Mouse (Mus musculus) forebrain, postnatal 0 days (tissue): ENCODE measurements around the gene Prpf19. TPM values are rescaled to one million over a fixed set of nuclear protein-coding genes. Genes with fewer than 3 reads are reported as not detected.

ENCODE experiments used
- ATAC-seq: fragments of 200-750 bp; cut with Nextera tagmentation; 2 replicates; pipeline ENCODE4 v1.8.0; 2017; ENCODE audit warnings: mild to moderate bottlenecking, moderate library complexity
- DNase-seq: peaks from one replicate; pipeline ENCODE4 v3.0.0-alpha.2; 2015
- H3K27ac ChIP-seq: fragments of 300-500 bp; sonication (generic); 2 replicates; pipeline ENCODE4 v1.5.1; 2014; ENCODE audit warnings: low read depth, mild to moderate bottlenecking, antibody characterized with exemption, low read length, moderate library complexity, mixed read lengths
- H3K27me3 ChIP-seq: fragments of 300-500 bp; sonication (generic); 2 replicates; pipeline ENCODE4 v1.6.1; 2014; ENCODE audit warnings: mild to moderate bottlenecking, low read length, mixed read lengths; ENCODE audit not compliant: insufficient read depth
- H3K36me3 ChIP-seq: fragments of 300-500 bp; sonication (generic); 2 replicates; pipeline ENCODE4 v1.6.1; 2014; ENCODE audit warnings: mild to moderate bottlenecking, moderate library complexity; ENCODE audit not compliant: insufficient read depth
- H3K4me1 ChIP-seq: fragments of 300-500 bp; sonication (generic); 2 replicates; pipeline ENCODE4 v1.6.1; 2014; ENCODE audit warnings: antibody characterized with exemption; ENCODE audit not compliant: insufficient read depth
- H3K4me2 ChIP-seq: fragments of 300-500 bp; sonication (generic); 2 replicates; pipeline ENCODE4 v1.6.1; 2014; ENCODE audit warnings: low read depth, mild to moderate bottlenecking, moderate library complexity
- H3K4me3 ChIP-seq: fragments of 300-500 bp; sonication (generic); 2 replicates; pipeline ENCODE4 v1.5.1; 2014; ENCODE audit warnings: low read depth, low read length, mixed read lengths
- H3K9ac ChIP-seq: fragments of 300-500 bp; sonication (generic); 2 replicates; pipeline ENCODE4 v1.6.1; 2014; ENCODE audit warnings: mild to moderate bottlenecking
- H3K9me3 ChIP-seq: fragments of 300-500 bp; sonication (generic); 2 replicates; pipeline ENCODE4 v1.6.1; 2016; ENCODE audit warnings: low read length
- CTCF ChIP-seq: sonication (generic); IDR thresholded peaks from 2 replicates; pipeline ENCODE4 v1.5.1; 2016; ENCODE audit warnings: antibody characterized with exemption, control low read depth, low read depth
- WGBS: fragments of 180-500 bp; shearing (Covaris S2); extraction: QIAGEN DNeasy Blood & Tissue Kit; methylation state at CpG from one replicate; pipeline ENCODE4 v1.1.7; 2014; 5-methylcytosine and 5-hydroxymethylcytosine counted together
- polyA plus RNA-seq: library from polyadenylated mRNA; unstranded; fragments of >200 nt; fragmentation: Nextera tagmentation; extraction: Ambion mirVana; gene quantifications from 2 replicates; pipeline ENCODE4 v1.2.1, GENCODE M21; 2015
- total RNA-seq: library from RNA; depleted of rRNA; stranded (reverse); fragments of >200 nt; gene quantifications from 2 replicates; pipeline ENCODE4 v1.2.3, GENCODE M21; 2014

Gene Prpf19
- total and polyA plus RNA-seq, 2 experiments from 2014 or later: 35.6 to 271 TPM

GRCm38 (mm10) chr19:10920532-10920931 is 25.5 kb downstream of the Prpf19 start, which contains the start of gene Zp1:
Zp1 (minus strand) TSS chr19:10920632.
- no peak for TF ChIP-seq CTCF

GRCm38 (mm10) chr19:10921058-10921457 is 26.0 kb downstream of the Prpf19 start:
- DNase-seq (no peak), ATAC-seq (no peak)
- Histone ChIP-seq H3K9ac (no peak overlapping the region), H3K27me3 (no peaks in the 10 kb centered on the region), H3K4me3 (no peak overlapping the region), H3K4me1 (no peaks in the 10 kb centered on the region), H3K36me3 (no peaks in the 10 kb centered on the region), H3K27ac (no peak overlapping the region), H3K9me3 (no peaks in the 10 kb centered on the region), H3K4me2 (no peak overlapping the region)
- 77% methylated on average over 3 of the region's 3 CpGs for WGBS
- no peak for TF ChIP-seq CTCF

More at GRCm38 (mm10) chr19:10920532-10920931, 25.5 kb downstream of the Prpf19 start, which contains the start of gene Zp1:
- Histone ChIP-seq H3K4me1 (no peaks in the 10 kb centered on the region), H3K9me3 (no peaks in the 10 kb centered on the region), H3K27me3 (no peaks in the 10 kb centered on the region), H3K4me3 (no peak within 1 kb of the TSS), H3K36me3 (no peaks in the 10 kb centered on the region), H3K27ac (no peak within 1 kb of the TSS), H3K9ac (no peak within 1 kb of the TSS), H3K4me2 (no peak within 1 kb of the TSS)
- DNase-seq (no peak), ATAC-seq (no peak)
- 86% methylated on average over 2 of the region's 2 CpGs for WGBS

GRCm38 (mm10) chr19:10924220-10924619 is 29.2 kb downstream of the Prpf19 start:
- Histone ChIP-seq H3K4me2 (no peak overlapping the region), H3K4me3 (no peak overlapping the region), H3K9ac (no peak overlapping the region), H3K4me1 (no peaks in the 10 kb centered on the region), H3K9me3 (no peaks in the 10 kb centered on the region), H3K36me3 (no peaks in the 10 kb centered on the region), H3K27ac (no peak overlapping the region), H3K27me3 (no peaks in the 10 kb centered on the region)
- ATAC-seq (no peak), DNase-seq (no peak)
- TF ChIP-seq CTCF: no peak
- 67% methylated on average over 4 of the region's 4 CpGs for WGBS

- Histone ChIP-seq H3K4me3 (no peak overlapping the region), H3K27me3 (no peaks in the 10 kb centered on the region), H3K4me2 (no peak overlapping the region), H3K36me3 (no peaks in the 10 kb centered on the region), H3K9me3 (no peaks in the 10 kb centered on the region), H3K27ac (no peak overlapping the region), H3K4me1 (no peaks in the 10 kb centered on the region), H3K9ac (no peak overlapping the region)
- 20% methylated on average over 6 of the region's 6 CpGs for WGBS
- DNase-seq (no peak), ATAC-seq (no peak)
- no peak for TF ChIP-seq CTCF
These were observed 31.1 kb downstream of the Prpf19 start for GRCm38 (mm10) chr19:10926123-10926621.

- Histone ChIP-seq H3K4me3 (no peak overlapping the region), H3K4me1 (no peaks in the 10 kb centered on the region), H3K4me2 (no peak overlapping the region), H3K27ac (no peak overlapping the region), H3K27me3 (no peaks in the 10 kb centered on the region), H3K36me3 (no peaks in the 10 kb centered on the region), H3K9me3 (no peaks in the 10 kb centered on the region), H3K9ac (no peak overlapping the region)
- TF ChIP-seq CTCF: no peak
- no peak for DNase-seq
- WGBS: 31% methylated on average over 4 of the region's 4 CpGs
- no peak for ATAC-seq
These were observed 31.6 kb downstream of the Prpf19 start for GRCm38 (mm10) chr19:10926666-10927065.

GRCm38 (mm10) chr19:10930641-10931040 is 35.6 kb downstream of the Prpf19 start:
- no peak for ATAC-seq
- no peaks in the 10 kb centered on the region for H3K4me1 ChIP-seq

GRCm38 (mm10) chr19:10935029-10935428 is 40.0 kb downstream of the Prpf19 start:
- H3K4me1 ChIP-seq: no peaks in the 10 kb centered on the region
- no peak overlapping the region for H3K27ac ChIP-seq
- 25% methylated on average over 5 of the region's 5 CpGs for WGBS
- no peak for TF ChIP-seq CTCF
- ATAC-seq (peak; percentile 26; the same call in 1 of the 2 replicates), DNase-seq (no peak)
- H3K9ac ChIP-seq: no peak overlapping the region
- H3K4me3 ChIP-seq: no peak overlapping the region
- H3K27me3 ChIP-seq: no peaks in the 10 kb centered on the region
- H3K36me3 ChIP-seq: no peaks in the 10 kb centered on the region
- no peak overlapping the region for H3K4me2 ChIP-seq
- no peaks in the 10 kb centered on the region for H3K9me3 ChIP-seq

More at GRCm38 (mm10) chr19:10930641-10931040, 35.6 kb downstream of the Prpf19 start:
- Histone ChIP-seq H3K4me3 (no peak overlapping the region), H3K9ac (no peak overlapping the region), H3K27ac (no peak overlapping the region), H3K36me3 (no peaks in the 10 kb centered on the region), H3K27me3 (no peaks in the 10 kb centered on the region), H3K9me3 (no peaks in the 10 kb centered on the region), H3K4me2 (no peak overlapping the region)
- no peak for TF ChIP-seq CTCF
- 98% methylated on average over 2 of the region's 2 CpGs for WGBS
- DNase-seq: no peak
